Mouse (Mus musculus) adrenal gland, postnatal 14 days (tissue): ENCODE data around the gene Htr2b. TPM values are rescaled to one million over a fixed set of nuclear protein-coding genes. Genes with fewer than 3 reads are reported as not detected.

ENCODE experiments used
- DNase-seq: peaks from one replicate; pipeline ENCODE4 v3.0.0; 2021; ENCODE audit warnings: mixed read lengths
- total RNA-seq: library from RNA; stranded (reverse); gene quantifications from 2 replicates; pipeline ENCODE4 v1.2.3, GENCODE M21; 2021

Gene Htr2b
- total RNA-seq, 1 experiment from 2014 or later: not detected

DNA sequence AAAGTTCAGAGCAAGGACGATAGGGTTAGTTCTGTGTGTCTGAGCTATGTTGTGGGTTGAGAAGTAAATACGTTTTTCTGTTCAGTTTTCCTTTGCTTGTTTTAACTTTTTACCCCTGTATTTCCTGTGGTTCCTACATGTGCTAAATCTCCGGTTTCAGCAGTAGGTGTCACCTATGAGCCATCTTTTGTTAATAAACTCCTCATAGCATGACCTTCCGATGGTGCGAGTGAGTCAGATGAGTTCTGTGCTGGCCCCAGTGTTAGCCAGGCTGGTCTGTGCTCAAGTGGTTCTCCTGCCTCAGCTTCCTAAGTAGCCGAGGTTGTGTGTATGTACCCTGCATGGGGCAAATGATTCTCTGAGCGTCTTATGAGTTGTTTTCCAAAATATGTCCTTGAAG lies 17.4 kb downstream of the Htr2b start:
- peak; percentile 12 for DNase-seq

DNA sequence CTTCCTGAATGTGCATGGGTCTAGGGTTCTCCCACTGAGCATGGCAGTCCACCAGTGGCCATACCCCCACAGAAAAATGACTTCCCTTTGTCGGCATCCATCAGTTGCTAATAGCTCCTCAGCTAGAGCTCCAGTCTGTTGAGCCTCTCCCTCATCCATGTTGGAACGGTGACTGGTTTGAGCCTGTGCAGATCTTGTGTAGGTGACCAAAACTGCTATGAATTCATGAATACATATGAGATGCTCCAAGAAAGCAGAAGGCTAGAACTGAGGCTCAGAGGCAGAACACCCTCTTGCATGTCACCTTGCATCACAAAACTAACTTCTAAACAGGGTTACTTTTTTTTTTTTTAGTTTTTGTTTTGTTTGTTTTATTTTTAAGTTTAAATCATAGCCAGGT lies 35.2 kb downstream of the Htr2b start:
- no peak for DNase-seq

DNA sequence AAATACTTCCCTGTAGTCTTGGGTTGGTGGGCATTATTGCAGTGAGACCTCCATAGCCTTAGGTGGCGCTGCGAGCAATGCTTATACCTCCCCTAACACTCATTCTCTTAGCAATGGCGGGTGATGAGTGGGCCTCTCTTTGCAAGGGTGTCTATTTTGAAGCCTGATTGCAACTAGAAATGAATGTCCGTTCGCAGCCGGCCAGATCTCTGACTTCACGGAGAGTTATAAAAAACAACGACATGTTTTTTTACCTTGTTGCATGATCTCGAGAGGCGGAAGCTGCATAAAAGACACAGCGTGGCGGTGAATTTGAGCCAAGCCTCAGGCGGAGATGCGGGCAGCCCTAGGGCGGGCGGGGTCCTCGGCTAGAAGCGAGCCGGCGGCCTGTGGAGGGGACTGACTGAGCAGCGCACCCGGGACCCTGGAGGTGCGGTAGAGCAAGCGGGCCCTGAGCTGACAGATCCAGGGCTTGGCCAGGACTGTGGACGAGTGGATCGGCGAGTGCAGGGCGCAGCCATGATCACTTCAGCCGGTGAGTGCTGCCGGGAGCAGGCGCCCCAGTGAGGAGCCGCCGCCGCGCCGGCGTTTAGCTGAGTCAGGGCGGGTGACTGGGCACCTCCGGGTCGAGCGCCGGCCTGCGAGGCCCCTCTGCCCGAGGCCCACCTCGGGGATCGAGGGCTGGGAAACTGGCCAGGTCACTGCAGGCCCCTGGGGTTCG lies 47.3 kb downstream of the Htr2b start, which contains the start of gene Psmd1:
Psmd1 (plus strand) TSS at position 117 of the 721 bp plus-strand sequence.
- peak; percentile 92 for DNase-seq

DNA sequence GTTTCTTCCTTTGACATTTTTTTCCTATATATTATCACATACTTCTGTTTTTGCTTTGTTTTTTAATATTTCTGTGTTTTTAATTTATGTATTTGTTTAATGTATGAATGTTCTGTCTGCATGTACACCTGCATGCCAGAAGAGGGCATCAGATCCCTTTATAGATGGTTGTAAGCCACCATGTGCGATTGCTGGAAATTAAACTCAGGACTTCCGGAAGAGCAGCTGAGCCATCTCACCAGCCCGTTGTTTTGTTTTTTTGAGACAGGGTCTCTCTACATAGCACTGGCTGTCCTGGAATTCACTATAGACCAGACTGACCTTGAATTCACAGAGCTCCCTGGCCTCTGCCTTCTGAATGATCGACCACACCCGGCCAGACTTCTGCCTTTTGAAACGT lies 49.2 kb downstream of the Htr2b start:
- DNase-seq: no peak

DNA sequence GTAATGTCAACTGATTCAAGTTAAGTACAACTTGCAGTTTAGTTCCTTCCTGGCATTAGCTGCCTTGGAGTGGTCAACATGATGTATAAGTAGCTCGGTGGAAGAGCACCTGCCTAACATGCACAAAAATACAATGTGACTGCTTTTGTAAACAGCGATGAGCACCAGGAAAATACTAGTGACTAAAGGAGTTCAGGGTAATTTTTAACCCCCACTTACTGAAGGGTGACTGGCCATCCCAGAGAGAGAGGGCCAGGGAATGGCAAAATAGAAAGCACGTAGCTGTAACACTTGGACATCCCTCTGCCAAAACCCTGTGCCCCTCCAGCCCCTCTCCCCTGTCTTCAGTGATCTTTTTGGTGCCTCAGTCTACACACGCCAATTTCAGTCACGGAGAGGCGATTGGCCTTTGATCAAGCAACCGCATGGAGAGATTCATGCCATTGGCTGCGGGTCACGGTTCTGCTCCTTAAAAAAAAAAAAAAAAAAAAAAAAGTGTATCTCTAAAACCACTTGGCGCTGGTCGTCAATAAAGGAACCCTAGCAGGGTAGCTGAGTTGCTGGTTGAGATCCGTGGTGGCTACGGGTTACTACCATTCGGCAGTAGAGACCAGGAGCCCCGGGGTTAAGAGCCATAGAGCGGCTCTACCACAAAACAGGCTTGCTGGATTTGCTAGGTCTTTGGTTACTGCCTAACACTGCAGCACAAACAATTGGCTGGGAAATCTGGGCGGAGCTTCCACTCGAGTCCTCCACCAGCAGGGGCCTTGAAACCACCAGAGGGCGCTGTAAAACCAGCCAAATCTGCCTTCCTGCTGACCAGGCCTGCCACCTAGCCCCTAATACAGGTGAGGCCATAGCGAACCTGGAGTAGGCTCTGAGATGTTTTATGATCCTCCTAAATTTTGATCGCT lies 52.7 kb downstream of the Htr2b start:
- DNase-seq: peak; percentile 97

DNA sequence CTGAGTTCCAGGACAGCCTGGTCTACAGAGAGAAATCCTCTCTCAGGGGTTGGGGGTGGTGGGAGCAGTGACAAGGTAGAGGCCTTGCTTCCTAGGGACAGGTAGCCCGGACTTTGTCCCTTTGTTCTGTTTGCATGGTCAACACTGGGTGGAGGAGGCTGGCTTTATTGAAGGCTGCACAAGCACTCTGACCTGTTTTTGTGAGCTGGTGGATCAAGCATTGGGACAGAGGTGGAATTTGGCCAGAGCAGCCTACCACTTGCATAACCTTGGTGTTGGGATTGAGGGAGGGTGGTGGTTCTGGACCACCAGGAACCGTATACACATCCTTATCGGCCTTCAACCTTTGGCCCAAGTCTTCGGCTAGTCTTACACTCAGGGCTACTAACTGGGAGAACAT lies 55.5 kb downstream of the Htr2b start:
- no peak for DNase-seq

DNA sequence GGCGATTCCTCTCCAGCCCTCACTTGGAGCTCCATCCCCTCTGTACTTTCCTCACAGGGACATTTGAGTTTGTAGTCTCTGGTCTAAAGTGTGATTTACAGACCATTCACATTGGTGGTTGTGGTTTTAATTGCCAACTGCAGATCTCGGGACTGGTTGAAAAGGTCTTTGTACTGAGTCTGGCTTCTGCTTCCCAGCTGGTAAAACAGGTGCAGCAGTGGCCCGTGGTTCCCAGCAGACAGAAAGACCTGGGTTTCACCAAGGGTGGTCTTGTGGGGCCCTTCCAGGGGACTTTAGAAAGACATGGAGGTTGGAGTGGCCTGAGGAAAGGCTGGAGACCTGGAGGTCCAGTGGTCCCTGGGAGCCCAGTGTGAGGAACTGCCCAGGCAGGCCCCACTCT lies 56.8 kb downstream of the Htr2b start:
- DNase-seq: no peak

DNA sequence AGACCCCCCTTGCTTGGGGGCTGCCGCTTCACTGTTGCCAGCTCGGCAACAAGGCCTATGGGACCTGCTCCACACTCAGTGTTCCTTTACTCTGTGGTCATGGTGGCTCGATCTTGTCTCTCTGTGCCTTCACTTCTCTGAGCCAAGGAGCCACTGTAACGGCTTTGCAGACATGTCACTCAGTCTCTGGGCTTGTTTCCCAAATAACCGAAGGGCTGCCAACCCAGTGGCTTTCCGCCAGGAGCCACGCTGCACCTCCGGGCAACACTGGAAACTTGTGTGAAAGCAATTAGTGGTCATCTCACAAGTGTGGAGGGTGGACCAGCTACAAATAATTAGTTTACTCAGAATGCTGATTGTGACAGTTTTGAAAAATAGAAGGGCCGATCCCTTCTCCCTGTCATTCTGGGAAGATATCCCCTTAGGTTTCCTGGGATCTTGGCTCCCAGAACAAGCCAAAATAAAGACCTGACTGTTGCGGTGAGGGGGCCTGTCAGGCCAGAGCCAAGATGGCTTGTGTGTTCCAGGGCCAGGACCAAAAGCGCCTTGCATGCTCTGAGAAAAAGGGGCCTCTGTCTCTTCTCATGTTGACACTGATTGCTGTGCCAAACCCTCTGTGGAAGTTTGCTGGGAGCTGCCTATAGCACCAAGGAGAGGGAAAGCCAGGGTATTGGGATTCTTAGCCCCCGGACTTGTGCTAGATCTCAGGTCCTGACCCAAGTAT lies 58.4 kb downstream of the Htr2b start:
- DNase-seq: peak; percentile 69

Other genes starting within 250 kb of the Htr2b start
- gene Itm2c, start 217.7 kb downstream of the Htr2b start, total RNA-seq: 329 and 361 TPM in 2 replicates
- 0.15 TPM in 1 of 2 replicates, not detected in the other for gene 4933407L21Rik, start 183.5 kb downstream of the Htr2b start, total RNA-seq
- gene Gpr55, start 151.0 kb downstream of the Htr2b start, total RNA-seq: 3.0 and 3.4 TPM in 2 replicates
- not detected in 2 replicates for gene Spata3, start 95.2 kb downstream of the Htr2b start, total RNA-seq
- gene 2810459M11Rik, start 66.1 kb downstream of the Htr2b start, total RNA-seq: 0.23 and 3.4 TPM in 2 replicates
- gene Psmd1, start 47.6 kb downstream of the Htr2b start, total RNA-seq: 107 TPM in 2 replicates
- 1.4 and 3.3 TPM in 2 replicates for gene Gm21972, start 21.7 kb upstream of the Htr2b start, total RNA-seq
- gene Armc9, start 42.8 kb upstream of the Htr2b start, total RNA-seq: 8.3 and 10.6 TPM in 2 replicates
- gene B3gnt7, start 190.9 kb upstream of the Htr2b start, total RNA-seq: 0.19 and 0.56 TPM in 2 replicates
- 330 and 396 TPM in 2 replicates for gene Ncl, start 247.4 kb upstream of the Htr2b start, total RNA-seq